Mouse (Mus musculus) stomach, embryonic 15.5 days (tissue): ENCODE results near the gene Hbb-y. TPM values are rescaled to one million over a fixed set of nuclear protein-coding genes. Genes with fewer than 3 reads are reported as not detected.
"Not testable (repeated sequence)": the region's sequence is repeated elsewhere in the genome, so short reads cannot be mapped to it uniquely, and the experiment has no call there.

Experiments
- ATAC-seq: fragments of 200-750 bp; cut with Nextera tagmentation; 2 replicates; pipeline ENCODE4 v1.8.0; 2017; ENCODE audit warnings: low read depth, moderate number of reproducible peaks, moderate TSS enrichment; ENCODE audit not compliant: insufficient read depth, low FRiP score
- H3K27ac ChIP-seq: fragments of 300-500 bp; sonication (generic); 2 replicates; pipeline ENCODE4 v1.5.1; 2015; ENCODE audit warnings: mild to moderate bottlenecking, inconsistent platforms
- H3K27me3 ChIP-seq: fragments of 300-500 bp; sonication (generic); replicated peaks from 2 replicates; pipeline ENCODE4 v1.6.1; 2015; ENCODE audit warnings: inconsistent platforms
- H3K36me3 ChIP-seq: fragments of 300-500 bp; sonication (generic); 2 replicates; pipeline ENCODE4 v1.6.1; 2015; ENCODE audit warnings: inconsistent platforms
- H3K4me1 ChIP-seq: fragments of 300-500 bp; sonication (generic); 2 replicates; pipeline ENCODE4 v1.6.1; 2015; ENCODE audit warnings: inconsistent platforms
- H3K4me2 ChIP-seq: fragments of 300-500 bp; sonication (generic); 2 replicates; pipeline ENCODE4 v1.6.1; 2015; ENCODE audit warnings: mild to moderate bottlenecking, inconsistent platforms
- H3K4me3 ChIP-seq: fragments of 300-500 bp; sonication (generic); replicated peaks from 2 replicates; pipeline ENCODE4 v1.5.1; 2015; ENCODE audit warnings: inconsistent platforms
- H3K9ac ChIP-seq: fragments of 300-500 bp; sonication (generic); 2 replicates; pipeline ENCODE4 v1.6.1; 2015; ENCODE audit warnings: inconsistent platforms
- H3K9me3 ChIP-seq: fragments of 300-500 bp; sonication (generic); 2 replicates; pipeline ENCODE4 v1.6.1; 2016; ENCODE audit warnings: inconsistent platforms
- WGBS: fragments of 180-500 bp; shearing (Covaris S2); methylation state at CpG from one replicate; pipeline ENCODE4 v1.1.7; 2015; 5-methylcytosine and 5-hydroxymethylcytosine counted together
- polyA plus RNA-seq: library from polyadenylated mRNA; unstranded; fragments of >200 nt; fragmentation: Nextera tagmentation; extraction: Ambion mirVana; gene quantifications from 2 replicates; pipeline ENCODE4 v1.2.1, GENCODE M21; 2015

The Hbb-y gene
- polyA plus RNA-seq, 1 experiment from 2014 or later: 247 TPM

- Histone ChIP-seq H3K27me3 (no peaks in the 10 kb centered on the region), H3K4me1 (no peaks in the 10 kb centered on the region), H3K9me3 (no peaks in the 10 kb centered on the region), H3K27ac (no peak overlapping the region), H3K9ac (no peak overlapping the region), H3K36me3 (no peaks in the 10 kb centered on the region), H3K4me3 (no peak overlapping the region), H3K4me2 (no peak overlapping the region)
- 73% methylated on average over 1 of the region's 1 CpGs for WGBS
- ATAC-seq: peak; percentile 41; the same call in 1 of the 2 replicates
Measured at GRCm38 (mm10) chr7:103811223-103811845, 41.7 kb downstream of the Hbb-y start.

DNA sequence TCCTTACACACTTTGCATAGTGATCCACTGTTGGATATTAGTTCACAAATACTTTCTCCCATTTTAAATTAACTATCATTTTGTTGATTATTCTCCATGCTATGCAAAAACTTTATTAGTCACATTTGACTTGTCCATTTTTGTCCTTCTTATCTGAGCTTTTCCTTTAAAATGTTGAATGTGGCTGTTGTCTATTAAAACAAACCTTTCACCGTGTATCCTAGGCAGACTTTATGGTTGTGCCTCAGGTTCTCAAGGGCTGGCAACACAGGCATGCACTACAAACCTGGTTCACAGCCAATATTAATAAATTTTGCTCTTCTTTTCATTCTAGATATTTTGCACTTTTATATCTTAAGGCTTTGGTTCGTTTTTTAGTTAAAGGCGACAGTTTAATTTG lies 42.3 kb downstream of the Hbb-y start:
- whole genome bisulfite sequencing: 72% methylated on average over 3 of the region's 3 CpGs
- no peaks in the 10 kb centered on the region for H3K27me3 ChIP-seq
- H3K4me1 ChIP-seq: no peaks in the 10 kb centered on the region
- H3K4me3 ChIP-seq: no peak overlapping the region
- no peaks in the 10 kb centered on the region for H3K36me3 ChIP-seq
- H3K4me2 ChIP-seq: no peak overlapping the region
- H3K9ac ChIP-seq: no peak overlapping the region
- H3K9me3 ChIP-seq: no peaks in the 10 kb centered on the region
- no peak for ATAC-seq
- H3K27ac ChIP-seq: no peak overlapping the region

DNA sequence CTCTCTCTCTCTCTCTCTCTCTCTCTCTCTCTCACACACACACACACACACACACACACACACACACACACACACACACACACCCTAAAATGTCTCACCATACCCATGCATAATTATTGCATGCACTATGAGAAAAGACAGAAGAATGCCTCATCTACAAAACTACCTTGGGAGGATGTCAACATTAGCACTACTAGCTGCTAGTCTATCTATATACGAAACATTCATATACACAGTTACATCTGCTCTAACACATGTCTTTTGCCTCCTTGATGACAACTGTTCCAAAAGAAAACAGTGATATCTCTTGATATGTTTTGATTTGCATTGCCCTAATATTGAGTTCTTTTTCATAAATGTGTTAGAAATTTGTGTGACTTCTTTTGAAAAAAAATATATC lies 42.7 kb downstream of the Hbb-y start:
- no peak overlapping the region for H3K27ac ChIP-seq
- no peaks in the 10 kb centered on the region for H3K27me3 ChIP-seq
- no peaks in the 10 kb centered on the region for H3K36me3 ChIP-seq
- H3K4me2 ChIP-seq: no peak overlapping the region
- H3K4me1 ChIP-seq: no peaks in the 10 kb centered on the region
- 77% methylated on average over 1 of the region's 1 CpGs for WGBS
- no peak overlapping the region for H3K4me3 ChIP-seq
- ATAC-seq: no peak
- no peak overlapping the region for H3K9ac ChIP-seq
- no peaks in the 10 kb centered on the region for H3K9me3 ChIP-seq

GRCm38 (mm10) chr7:103809801-103810155 lies 43.2 kb downstream of the Hbb-y start:
- no peak overlapping the region for H3K4me3 ChIP-seq
- 52% methylated on average over 1 of the region's 1 CpGs for WGBS
- no peaks in the 10 kb centered on the region for H3K36me3 ChIP-seq
- no peak overlapping the region for H3K9ac ChIP-seq
- ATAC-seq: no peak
- H3K4me2 ChIP-seq: no peak overlapping the region
- H3K9me3 ChIP-seq: no peaks in the 10 kb centered on the region
- H3K27ac ChIP-seq: no peak overlapping the region
- no peaks in the 10 kb centered on the region for H3K4me1 ChIP-seq
- no peaks in the 10 kb centered on the region for H3K27me3 ChIP-seq

- no peaks in the 10 kb centered on the region for H3K9me3 ChIP-seq
- 44% methylated on average over 5 of the region's 5 CpGs for WGBS
- H3K36me3 ChIP-seq: no peaks in the 10 kb centered on the region
- no peak for ATAC-seq
- H3K9ac ChIP-seq: no peak overlapping the region
- no peak overlapping the region for H3K4me3 ChIP-seq
- no peaks in the 10 kb centered on the region for H3K27me3 ChIP-seq
- H3K4me1 ChIP-seq: no peaks in the 10 kb centered on the region
- H3K4me2 ChIP-seq: no peak overlapping the region
- H3K27ac ChIP-seq: no peak overlapping the region
Measured at GRCm38 (mm10) chr7:103808971-103809800, 43.8 kb downstream of the Hbb-y start.

GRCm38 (mm10) chr7:103808120-103808519 lies 44.9 kb downstream of the Hbb-y start:
- WGBS: 64% methylated on average over 2 of the region's 2 CpGs
- not testable (repeated sequence) for ATAC-seq, H3K4me3 ChIP-seq, H3K9ac ChIP-seq, H3K27me3 ChIP-seq, H3K9me3 ChIP-seq, H3K27ac ChIP-seq, H3K4me1 ChIP-seq, H3K36me3 ChIP-seq, H3K4me2 ChIP-seq

DNA sequence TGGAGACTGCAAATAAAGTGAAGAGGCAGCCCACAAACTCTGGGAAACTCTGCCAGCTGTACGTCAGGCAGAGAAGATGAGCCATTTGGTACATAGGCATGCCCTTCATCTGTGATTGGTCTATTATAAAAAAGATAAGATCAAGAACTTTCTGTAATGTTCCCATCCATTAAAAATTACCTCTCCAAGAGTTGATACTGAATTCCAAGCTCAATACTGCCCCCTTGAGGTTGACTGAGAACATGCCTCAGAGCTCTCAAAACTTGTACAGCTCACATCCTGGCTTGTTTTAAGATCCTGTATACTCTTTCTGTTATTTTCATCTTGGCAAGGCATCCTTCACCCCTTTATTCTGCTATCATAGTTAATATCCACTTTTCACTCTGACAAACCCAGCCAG lies 46.2 kb downstream of the Hbb-y start:
- Histone ChIP-seq H3K4me3 (no peak overlapping the region), H3K9ac (no peak overlapping the region), H3K36me3 (no peaks in the 10 kb centered on the region), H3K4me2 (no peak overlapping the region), H3K9me3 (no peaks in the 10 kb centered on the region), H3K27me3 (no peaks in the 10 kb centered on the region), H3K4me1 (no peaks in the 10 kb centered on the region), H3K27ac (no peak overlapping the region)
- ATAC-seq: no peak
- WGBS: 58% methylated on average over 1 of the region's 1 CpGs

Other genes with a start within 250 kb of the Hbb-y start
- not detected in 2 replicates for gene Olfr620, start 240.7 kb downstream of the Hbb-y start, polyA plus RNA-seq
- gene Olfr622, start 210.5 kb downstream of the Hbb-y start, polyA plus RNA-seq: not detected in 2 replicates
- not detected in 2 replicates for gene Olfr623, start 189.5 kb downstream of the Hbb-y start, polyA plus RNA-seq
- gene Olfr624, start 182.0 kb downstream of the Hbb-y start, polyA plus RNA-seq: 0.03 and 0.04 TPM in 2 replicates
- gene Olfr625-ps1, start 170.5 kb downstream of the Hbb-y start, polyA plus RNA-seq: not detected in 2 replicates
- gene Olfr243, start 138.5 kb downstream of the Hbb-y start, polyA plus RNA-seq: not detected in 2 replicates
- not detected in 2 replicates for gene Olfr628, start 122.8 kb downstream of the Hbb-y start, polyA plus RNA-seq
- not detected in 2 replicates for gene Olfr629, start 108.3 kb downstream of the Hbb-y start, polyA plus RNA-seq
- not detected in 2 replicates for gene Olfr630, start 95.9 kb downstream of the Hbb-y start, polyA plus RNA-seq
- not detected in 2 replicates for gene Olfr69, start 81.6 kb downstream of the Hbb-y start, polyA plus RNA-seq
- not detected in 2 replicates for gene Olfr68, start 73.5 kb downstream of the Hbb-y start, polyA plus RNA-seq
- not detected in 2 replicates for gene Olfr67, start 61.4 kb downstream of the Hbb-y start, polyA plus RNA-seq
- gene Hbb-bt, start 39.2 kb downstream of the Hbb-y start, polyA plus RNA-seq: 3,099 and 5,430 TPM in 2 replicates
- 8,336 and 14,080 TPM in 2 replicates for gene Hbb-bs, start 25.1 kb downstream of the Hbb-y start, polyA plus RNA-seq
- gene Hbb-bh2, start 12.7 kb downstream of the Hbb-y start, polyA plus RNA-seq: not detected in 2 replicates
- 4.5 and 5.1 TPM in 2 replicates for gene Hbb-bh1, start 10.1 kb downstream of the Hbb-y start, polyA plus RNA-seq
- gene Olfr66, start 33.0 kb upstream of the Hbb-y start, polyA plus RNA-seq: not detected in 2 replicates
- gene Olfr64, start 41.3 kb upstream of the Hbb-y start, polyA plus RNA-seq: not detected in 2 replicates
- not detected in 2 replicates for gene Olfr65, start 50.3 kb upstream of the Hbb-y start, polyA plus RNA-seq
- not detected in 2 replicates for gene Olfr631, start 75.6 kb upstream of the Hbb-y start, polyA plus RNA-seq
- not detected in 2 replicates for gene Olfr632, start 81.1 kb upstream of the Hbb-y start, polyA plus RNA-seq
- not detected in 2 replicates for gene Olfr633, start 91.2 kb upstream of the Hbb-y start, polyA plus RNA-seq
- not detected in 2 replicates for gene Olfr635, start 117.9 kb upstream of the Hbb-y start, polyA plus RNA-seq
- not detected in 2 replicates for gene Olfr638, start 145.5 kb upstream of the Hbb-y start, polyA plus RNA-seq
- not detected in 2 replicates for gene Olfr639, start 164.1 kb upstream of the Hbb-y start, polyA plus RNA-seq
- not detected in 2 replicates for gene Olfr640, start 172.4 kb upstream of the Hbb-y start, polyA plus RNA-seq
- gene Olfr641, start 182.2 kb upstream of the Hbb-y start, polyA plus RNA-seq: not detected in 2 replicates
- gene Olfr642, start 199.4 kb upstream of the Hbb-y start, polyA plus RNA-seq: not detected in 2 replicates
- gene 4930516K23Rik, start 208.2 kb upstream of the Hbb-y start, polyA plus RNA-seq: not detected in 2 replicates
- not detected in 2 replicates for gene Olfr644, start 218.7 kb upstream of the Hbb-y start, polyA plus RNA-seq
- gene Olfr645, start 232.2 kb upstream of the Hbb-y start, polyA plus RNA-seq: not detected in 2 replicates